Mouse (Mus musculus) urinary bladder, adult 2 months (tissue): ENCODE data around the gene Slc7a15. TPM values are rescaled to one million over a fixed set of nuclear protein-coding genes. Genes with fewer than 3 reads are reported as not detected.
"Not testable (repeated sequence)": the region's sequence is repeated elsewhere in the genome, so short reads cannot be mapped to it uniquely, and the experiment has no call there.

Experiments used
- DNase-seq: peaks from one replicate; pipeline ENCODE4 v3.0.0; 2022; ENCODE audit warnings: low spot score
- polyA plus RNA-seq: library from polyadenylated mRNA; depleted of rRNA; stranded (reverse); fragments of >200 nt; gene quantifications from 2 replicates; pipeline ENCODE4 v1.2.3, GENCODE M21; 2012

Slc7a15 gene
- polyA plus RNA-seq, 1 experiment = not detected

DNA sequence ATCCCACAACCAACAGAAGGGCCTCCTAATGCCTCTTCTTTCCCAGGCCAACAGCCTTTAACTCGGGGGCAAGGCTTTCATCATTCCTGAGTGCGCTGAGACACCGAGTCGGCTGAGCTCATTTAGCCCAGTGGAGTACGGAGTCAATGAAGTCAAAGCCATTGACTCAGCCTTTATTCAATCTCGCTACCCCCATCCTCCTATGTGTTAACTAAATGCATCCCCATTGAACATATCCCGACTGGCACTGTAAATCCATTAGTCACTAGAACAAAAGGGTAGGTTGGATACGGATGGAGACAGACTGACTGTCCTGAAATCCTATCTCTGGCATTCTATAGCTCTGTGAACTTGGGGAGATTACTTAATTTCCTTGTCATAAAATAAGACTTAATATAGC, 36.7 kb downstream of the Slc7a15 start:
- DNase-seq = not testable (repeated sequence)

DNA sequence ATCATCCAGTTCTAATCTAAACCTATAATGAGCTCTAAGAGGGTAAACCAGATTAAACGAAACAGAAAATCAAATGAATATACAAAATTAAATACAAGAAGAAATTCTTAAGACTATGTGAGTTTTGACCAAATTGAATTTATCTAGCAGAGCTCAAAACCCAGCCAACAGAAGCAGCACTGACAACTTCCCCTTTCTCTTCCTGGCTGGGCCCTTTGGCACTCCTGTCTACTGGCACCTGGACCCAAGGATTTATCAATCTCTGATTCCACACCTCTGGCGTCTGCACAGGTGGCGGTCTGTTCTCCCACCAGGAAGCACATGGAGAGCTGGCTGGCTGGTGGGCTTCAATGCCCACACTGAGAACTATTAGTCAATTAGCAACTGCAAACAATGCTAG, 39.0 kb downstream of the Slc7a15 start:
- DNase-seq = not testable (repeated sequence)

DNA sequence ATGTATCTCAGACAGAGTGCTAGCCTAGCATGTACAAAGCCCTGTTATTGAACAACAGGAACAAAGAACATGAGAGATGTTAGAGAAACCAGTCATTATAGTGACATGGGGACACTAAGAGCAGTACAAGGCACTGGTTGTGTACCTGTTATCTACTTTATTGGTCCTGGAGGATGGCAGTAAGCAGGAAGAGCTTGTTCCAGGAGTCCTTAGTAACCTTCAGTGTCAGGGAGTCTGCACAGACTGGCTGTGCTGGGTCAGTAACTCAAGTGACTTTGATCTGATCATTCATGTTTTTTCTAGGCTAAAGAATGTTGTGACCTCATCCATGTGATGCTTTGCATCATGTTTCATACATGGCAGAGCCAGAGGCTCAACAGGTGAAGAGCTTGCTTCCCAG, 42.7 kb downstream of the Slc7a15 start:
- no peak for DNase-seq

DNA sequence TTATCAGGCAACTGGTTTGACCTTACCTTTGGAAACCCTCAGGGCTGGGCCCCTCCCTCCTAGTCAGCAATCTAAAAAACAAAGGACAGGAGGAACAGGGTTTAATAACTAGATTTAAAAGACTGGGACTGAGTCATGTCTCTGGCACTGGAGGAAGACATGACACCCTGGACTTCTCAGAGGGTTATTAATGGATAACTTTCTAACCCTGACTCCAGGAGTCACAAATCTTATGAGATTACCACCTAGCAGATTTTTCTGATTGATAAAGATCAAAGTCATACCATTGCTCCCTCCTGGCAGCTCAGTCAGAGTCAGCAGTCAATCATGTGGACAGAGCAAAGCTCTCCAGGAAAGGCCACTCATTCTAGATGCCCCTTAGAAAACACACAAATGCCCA, 43.4 kb downstream of the Slc7a15 start:
- no peak for DNase-seq

DNA sequence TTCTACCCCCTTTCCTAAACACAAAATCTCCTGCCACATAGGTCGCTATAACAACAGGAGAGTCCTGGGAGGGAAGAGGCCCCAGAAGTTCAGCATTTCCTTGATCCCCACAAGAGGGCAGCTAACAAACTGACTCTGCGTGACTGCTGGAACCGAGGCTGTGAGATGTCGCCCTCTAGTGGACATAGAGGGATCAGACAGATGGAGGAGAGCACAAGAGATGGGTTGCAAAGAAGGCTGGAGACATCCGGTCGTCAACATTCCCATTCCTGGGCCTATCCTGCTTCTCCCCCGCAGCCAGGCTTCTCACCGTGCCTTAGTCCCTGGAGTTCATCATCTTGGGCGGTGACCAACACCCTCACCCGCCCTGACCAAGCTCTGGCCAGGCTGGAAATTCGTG, 51.5 kb downstream of the Slc7a15 start:
- no peak for DNase-seq

DNA sequence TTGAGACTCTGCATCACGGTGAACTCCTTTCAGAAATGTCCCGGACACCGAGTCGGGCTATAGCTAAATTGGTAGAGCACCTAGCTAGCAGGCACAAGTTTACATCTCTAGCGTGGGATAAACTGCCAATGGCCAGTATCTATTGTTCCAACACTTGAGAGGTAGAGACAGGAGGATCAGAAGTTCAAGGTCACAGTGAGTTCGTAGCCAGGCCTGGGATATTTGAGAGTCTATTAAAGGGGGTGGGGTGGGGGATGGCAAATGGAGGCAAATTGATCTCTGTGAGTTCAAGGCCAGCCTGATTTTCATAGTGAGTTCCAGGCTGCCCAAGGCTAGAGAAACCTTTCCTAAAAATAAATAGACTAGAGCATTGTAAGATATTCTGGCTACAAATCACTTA, 52.1 kb downstream of the Slc7a15 start:
- no peak for DNase-seq

DNA sequence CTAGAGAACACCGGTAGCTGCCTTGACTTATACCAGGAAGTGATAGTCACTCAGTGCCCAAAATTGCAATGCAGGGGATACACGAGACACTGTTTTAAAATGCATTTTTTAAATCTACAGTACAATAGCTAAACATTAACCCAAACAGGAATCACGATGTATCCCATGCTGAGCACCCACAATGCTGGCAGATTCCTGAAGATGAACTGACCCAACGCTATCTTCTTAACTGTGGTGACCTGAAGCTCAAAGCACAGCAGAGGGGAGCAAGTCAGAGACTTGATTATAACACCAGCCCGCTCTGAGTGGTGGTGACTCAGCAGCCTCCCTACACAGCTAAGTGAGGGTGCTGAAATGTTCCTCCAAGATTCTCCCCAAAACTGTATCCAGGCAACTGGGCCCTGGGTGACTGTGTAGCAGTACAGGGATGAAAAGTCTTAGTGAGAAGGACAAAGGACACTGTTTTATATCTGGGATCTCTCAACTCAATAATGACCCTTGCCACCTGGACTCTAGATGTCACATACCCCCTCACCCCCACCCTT, 53.7 kb downstream of the Slc7a15 start:
- no peak for DNase-seq

DNA sequence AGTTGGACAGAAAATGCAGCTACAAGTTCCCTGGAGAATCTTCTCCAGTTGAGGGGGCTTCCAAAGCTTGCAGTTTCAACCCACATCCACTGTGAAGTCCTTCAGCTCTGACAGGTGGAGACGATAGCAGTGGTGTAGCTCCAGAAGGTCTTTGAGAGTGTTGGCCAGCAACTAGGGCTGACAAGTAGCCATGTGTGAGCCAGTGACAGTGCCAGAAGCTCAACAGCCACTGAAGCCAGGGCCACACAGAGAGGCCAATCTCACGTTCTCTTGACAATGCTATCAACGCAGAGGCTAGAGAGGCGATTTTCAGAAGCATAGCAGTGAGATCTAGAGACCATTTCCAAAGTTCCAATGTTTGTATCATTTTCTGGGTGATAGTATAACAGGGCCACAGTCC, 56.5 kb downstream of the Slc7a15 start:
- no peak for DNase-seq

DNA sequence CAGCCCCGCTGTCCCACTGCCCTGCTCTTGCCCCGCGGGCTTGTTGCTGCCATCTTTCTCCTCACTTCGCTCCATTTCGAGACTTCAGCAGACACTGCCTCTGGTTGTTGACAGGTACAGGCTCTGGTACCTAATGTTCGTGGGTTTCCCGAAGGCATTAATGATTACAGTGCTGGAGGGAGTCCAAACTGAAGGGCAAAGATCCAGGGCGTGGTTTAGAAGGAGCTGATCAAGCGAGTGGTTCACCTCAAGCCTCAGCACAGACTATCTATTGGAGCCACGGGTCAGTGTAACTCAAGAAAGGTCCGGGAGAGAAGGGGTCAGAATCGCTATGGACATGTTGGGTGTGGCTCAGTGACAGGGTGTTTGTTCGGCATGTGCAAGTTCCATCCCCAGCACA, 59.4 kb downstream of the Slc7a15 start:
- no peak for DNase-seq

DNA sequence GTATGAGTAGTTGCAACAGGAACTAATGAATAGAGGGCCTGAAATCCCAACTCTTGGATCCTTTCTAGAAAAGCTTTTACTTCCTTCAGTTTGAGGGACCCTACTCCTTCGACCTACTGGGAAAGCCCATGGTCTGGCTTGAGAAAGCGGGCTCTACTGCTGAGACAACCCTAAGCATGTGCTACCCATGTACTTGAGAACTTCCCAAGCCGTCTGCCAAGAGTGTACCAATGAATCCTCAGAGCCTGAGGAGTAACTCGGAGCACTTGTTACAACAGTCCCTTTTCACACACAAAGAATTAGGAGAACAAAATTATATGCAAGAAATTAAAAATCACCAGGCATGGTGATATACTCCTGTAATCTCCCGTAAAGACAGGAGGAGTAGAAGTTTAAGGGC, 61.6 kb downstream of the Slc7a15 start:
- DNase-seq = no peak

DNA sequence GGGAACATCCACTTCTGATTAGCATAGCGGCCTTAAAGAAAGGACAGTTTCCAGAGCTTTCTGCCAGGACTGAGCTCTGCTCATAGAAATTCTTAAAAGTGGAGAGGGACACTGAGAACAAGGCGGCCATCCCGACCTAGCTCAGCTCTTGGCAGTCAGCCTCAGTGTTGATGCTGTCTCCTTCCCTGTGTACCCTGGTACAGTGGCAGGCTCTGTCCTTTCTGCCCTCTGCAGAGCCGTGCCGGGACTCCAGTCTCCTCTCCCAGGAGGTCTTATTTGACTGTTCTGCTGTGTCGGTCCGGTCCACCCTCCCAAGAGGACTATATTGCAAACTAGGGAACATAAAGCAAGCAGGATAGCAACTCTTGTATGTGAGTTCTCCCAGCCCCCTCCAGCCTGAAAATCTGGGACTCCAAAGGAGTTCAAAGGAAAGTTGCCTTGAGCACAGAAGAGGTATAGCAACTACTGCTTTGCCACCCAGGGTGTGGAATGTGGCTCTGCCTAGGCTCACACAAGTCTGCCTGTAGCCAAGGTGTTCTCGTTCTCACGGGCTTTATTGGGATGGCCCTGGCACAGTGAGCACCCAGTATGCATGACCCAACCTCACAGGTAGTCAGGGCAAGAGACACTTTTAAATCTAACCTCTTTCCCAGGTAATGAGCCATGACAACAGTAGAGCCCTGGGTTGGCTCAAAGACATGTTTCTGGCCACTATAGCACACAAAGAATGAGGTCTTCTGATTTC, 62.5 kb downstream of the Slc7a15 start:
- no peak for DNase-seq

DNA sequence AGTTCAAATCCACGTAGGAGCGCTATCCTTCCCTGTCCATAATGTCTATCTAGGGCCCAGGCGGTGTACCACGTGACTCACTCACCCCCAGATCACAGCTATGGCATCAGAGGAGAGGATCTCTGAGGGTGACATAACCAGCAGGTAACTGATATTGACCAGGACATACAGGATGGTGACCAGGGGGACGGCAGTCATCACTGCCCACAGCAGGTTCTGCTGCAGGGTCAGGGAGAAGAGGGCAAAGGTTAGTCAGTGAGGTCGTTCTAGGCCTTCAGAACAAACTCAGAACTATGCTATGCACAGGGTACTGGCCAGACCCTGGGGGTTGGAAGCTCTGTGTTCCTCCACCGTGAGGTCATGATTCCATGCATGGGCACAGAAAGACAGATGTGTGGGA, 63.3 kb downstream of the Slc7a15 start:
- DNase-seq = no peak

DNA sequence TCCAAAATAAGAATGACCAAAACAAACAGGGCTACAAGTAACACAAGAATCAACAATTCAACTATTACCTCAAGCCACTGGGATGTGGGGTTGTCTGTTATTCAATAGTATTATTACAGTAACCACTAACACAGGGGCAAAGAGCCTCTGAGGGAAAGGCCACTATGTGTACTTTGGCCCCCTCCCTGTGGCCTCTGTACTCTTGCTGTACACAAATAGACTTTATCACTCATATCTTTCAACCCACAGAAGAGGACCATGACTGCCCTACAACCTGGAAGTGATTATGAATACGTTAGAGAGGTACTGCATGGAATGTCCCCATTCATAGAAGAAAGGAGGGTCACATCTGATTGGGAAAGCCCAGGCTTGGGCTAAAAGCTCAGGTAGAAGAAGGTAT, 64.0 kb downstream of the Slc7a15 start:
- DNase-seq = no peak

DNA sequence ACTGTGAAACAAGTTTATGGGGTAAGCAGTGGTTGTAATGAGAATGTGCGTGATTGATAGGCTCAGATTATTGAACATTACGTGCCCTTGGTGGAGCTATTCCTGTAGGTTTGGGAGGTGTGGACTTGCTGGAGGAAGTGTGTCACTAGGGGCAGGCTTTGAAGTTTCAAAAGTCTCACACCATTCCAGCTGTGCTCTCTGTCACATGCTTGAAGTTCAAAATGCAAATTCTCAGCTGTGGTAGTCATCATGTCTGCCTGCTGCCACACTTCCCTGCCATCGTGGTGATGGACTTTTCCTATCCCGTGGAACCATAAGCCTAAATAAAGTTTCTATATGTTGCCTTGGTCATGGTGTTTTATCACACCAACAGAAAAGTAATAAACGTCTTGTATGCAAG, 71.1 kb downstream of the Slc7a15 start:
- DNase-seq = no peak

DNA sequence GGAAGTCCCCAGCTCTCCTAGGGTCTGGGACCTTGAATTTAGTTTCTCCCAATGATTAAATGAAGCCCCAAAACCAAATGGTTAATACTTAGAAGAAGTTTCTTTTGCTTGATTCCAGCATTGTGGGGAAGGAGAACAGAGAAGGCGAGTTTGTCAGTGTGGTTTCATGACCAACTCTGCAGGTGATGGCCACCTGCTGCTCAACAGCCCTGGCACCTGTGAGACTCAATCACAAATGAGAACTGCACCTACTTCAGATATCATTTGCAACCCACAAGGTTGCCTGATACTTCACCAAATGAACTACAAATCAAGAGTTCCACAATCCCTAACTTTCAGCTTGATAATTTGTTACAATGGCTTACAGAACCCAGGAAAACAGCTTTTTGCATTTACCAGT, 71.7 kb downstream of the Slc7a15 start:
- DNase-seq = no peak

DNA sequence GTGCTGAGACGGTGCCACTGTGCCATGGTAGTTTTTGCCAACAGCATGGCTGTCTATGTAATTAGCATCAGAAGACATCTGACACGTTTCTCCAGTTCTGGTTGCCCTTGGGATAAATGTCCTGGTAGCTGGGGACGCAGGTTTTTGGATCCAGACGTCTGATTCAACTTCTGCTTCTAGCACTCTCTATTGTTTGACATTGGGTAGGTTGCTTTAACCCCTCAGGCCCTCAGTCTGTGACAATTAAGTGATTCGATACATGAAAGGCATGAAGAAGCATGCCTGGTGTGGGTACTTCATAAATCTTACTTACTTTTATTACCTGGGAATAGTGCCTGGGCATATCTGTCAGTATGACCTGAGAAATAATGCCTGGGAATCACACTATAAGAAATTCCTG, 74.8 kb downstream of the Slc7a15 start:
- DNase-seq = no peak

DNA sequence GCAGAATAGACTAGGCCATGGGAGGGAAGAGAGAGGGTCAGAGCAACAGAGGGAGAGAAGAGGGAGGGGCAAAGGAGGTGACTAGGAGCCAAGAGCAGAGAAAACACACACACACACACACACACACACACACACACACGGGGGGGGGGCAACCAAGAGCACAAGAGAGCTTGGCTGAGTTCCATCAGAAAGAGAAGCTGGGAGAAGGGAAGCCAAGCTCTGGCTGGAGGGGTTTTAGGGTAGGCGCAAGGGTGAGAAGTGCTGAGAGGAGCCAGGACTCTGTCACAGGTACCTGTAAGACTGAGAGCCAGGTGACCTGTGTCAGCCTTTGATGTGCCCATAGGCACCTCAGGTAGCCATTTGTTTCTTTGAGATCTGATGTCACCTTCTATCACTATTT, 76.2 kb downstream of the Slc7a15 start:
- DNase-seq = no peak

DNA sequence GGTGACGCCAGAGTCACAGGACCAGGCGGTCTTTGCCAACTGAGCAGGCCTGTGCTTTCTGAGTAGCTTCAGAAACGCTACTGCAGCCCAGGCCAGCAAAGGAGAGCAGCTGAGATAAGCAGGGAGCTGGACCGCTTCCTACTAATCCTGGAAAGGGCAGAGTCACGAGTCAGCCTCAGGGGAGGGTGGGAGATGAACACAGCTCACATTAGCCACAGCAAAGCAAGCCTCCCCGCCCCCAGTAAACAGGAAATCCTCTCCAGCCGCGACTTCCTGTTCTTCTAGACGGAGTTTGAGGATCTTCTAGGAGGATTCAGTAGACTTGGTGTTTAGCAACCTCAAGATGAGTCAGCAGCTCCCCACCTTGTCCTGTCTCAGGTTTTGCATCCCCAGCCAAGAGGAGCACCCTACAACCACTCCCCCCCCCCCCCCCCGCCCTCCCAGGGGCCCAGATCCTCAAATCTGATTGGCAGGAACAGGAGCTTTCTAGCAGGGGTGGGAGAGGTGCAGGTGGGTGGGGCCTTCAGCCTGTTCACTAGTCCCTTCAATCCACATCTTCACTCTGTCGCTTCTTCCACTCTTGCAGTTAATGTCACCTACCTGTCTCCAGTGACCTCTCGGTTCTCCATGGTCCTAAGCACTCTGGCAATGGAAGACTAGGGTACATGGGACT, 77.4 kb downstream of the Slc7a15 start:
- no peak for DNase-seq

DNA sequence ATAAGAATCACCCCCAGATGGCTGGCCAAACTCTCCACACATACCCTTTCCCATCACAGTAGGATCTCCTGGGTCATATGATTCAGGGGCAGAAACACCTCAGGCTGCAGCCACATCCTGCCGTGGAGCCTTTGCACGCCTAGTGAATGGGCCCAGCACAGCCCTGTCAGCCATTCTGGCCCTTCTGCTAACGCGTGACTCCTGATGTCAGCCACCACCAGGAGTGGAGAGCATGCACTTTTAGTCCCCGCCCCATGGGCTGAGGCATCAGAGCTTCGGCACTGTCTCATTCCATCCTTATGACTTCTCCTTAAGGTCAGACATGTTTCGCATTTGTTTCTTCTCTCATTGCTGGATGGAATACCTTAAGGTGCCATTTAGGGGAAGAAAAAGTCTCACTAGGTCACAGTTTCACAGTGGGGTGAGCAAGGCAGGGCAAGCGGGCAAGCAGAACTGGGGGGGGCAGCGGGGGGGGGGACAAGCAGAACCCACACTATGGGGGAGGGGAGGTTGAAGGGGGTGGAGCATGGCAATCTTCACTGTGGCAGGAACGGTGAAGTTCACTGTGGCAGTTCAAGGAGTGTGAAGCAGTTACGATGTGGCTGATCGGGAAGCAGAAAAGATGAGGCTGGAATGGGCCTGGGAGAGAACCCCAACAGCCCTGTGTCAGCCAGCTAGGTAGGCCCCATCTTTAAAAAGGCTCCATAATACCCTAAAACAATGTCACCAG, 79.3 kb downstream of the Slc7a15 start:
- no peak for DNase-seq

DNA sequence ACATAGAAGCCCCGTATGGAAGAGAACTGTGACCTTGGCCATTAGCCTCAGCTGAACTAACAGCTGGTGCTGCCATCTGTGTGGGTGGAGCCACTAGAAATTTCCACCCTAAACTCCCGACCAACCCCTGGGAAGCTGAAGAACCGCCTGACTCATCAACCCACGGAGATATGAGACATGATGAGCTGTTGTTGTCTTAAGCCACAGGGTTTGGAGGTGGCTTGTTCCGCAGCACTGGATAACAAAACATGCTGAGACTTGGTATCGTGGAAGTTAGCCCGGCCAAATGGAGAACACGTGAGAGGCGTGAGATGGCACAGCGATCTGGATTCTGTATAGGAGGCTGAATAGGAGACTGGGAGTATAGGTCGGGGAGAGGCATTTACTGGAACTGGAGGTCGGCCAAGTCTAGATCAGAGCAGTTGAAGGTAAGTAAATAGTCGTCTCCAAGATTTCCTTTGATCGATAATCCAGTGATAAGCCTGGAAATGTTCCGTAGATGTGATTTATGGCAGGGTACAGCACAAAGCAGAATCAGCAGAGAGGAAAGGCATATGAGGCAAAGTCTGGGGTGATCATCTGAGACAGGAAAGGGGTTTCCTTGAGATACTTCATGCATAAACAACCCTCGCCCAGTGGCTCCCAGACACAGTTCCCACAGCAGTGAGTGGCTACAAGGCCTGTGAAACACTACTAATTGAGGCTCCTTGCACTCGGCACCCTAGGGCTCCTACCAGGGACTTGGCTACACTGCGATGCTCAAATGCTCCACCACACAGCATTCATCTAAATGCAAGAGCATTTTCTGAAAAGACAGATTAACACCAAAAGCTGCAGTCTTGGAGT, 87.6 kb downstream of the Slc7a15 start:
- no peak for DNase-seq

DNA sequence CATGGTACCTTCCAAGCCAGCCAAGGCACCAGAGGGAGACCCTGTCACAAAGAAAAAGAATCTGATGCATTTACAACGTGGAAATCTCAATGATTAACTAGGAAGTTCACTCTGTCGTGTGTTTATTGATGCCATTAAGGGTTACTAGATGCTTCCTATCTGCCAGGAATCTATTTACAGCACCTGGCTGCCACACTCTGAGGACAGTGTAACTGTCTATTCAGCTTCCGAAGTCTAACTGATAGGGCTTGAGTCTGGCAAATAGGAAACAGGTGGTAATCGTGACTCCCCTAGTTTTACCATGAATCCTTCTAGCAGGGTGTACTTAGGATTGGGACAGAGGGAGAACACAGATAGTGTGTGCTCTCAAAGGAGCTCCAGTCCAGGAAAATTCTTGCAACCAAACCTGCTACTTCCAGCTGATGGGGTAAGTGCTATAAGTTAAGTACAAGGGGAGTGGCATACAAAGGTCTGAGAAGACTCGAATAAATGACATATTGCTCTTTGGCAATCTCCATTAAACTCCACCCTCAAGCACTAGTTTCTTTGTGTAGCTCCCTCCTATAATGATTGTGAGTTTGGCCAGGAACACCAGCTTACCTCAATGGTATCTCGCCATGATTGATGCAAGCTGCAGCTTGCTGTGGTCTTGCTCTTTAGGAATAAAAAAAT, 88.4 kb downstream of the Slc7a15 start:
- DNase-seq = no peak
